Mouse (Mus musculus) CH12F3 (cell line): ENCODE results near the gene Ttyh1.

Experiments used
- in situ Hi-C: fragments of 300-500 bp; cut with MboI; formaldehyde crosslinking; loops from 2 replicates; pipeline ENCODE4 v1.14.3; 2020; ENCODE audit warnings: low sequenced_read_pairs

The Ttyh1 gene

GRCm38 (mm10) chr7:4122076-4122768 lies 3.0 kb downstream of the Ttyh1 start:
- in situ Hi-C loops, result loop anchor here (10.0 kb wide), 1 partner anchor 313 kb away; no protein-coding TSS in a partner anchor

- in situ Hi-C loops, result loop anchor here (10.0 kb wide), 1 partner anchor 312 kb away; no protein-coding TSS in a partner anchor
Measured at GRCm38 (mm10) chr7:4122783-4123182, 3.6 kb downstream of the Ttyh1 start.

GRCm38 (mm10) chr7:4123732-4124131 lies 4.5 kb downstream of the Ttyh1 start:
- in situ Hi-C loops, result loop anchor here (10.0 kb wide), 1 partner anchor 311 kb away; no protein-coding TSS in a partner anchor

GRCm38 (mm10) chr7:4124315-4124759 lies 5.1 kb downstream of the Ttyh1 start:
- in situ Hi-C loops, result loop anchor here (10.0 kb wide), 1 partner anchor 310 kb away; no protein-coding TSS in a partner anchor

GRCm38 (mm10) chr7:4124856-4125255 lies 5.6 kb downstream of the Ttyh1 start:
- in situ Hi-C loops, result loop anchor here (10.0 kb wide), 1 partner anchor 310 kb away; no protein-coding TSS in a partner anchor

GRCm38 (mm10) chr7:4125306-4125705 lies 6.1 kb downstream of the Ttyh1 start:
- in situ Hi-C loops, result loop anchor here (10.0 kb wide), 1 partner anchor 309 kb away; no protein-coding TSS in a partner anchor

- in situ Hi-C loops, result loop anchor here (10.0 kb wide), 1 partner anchor 308 kb away; no protein-coding TSS in a partner anchor
Measured at GRCm38 (mm10) chr7:4126992-4127785, 8.0 kb downstream of the Ttyh1 start.

- in situ Hi-C loops, result loop anchor here (10.0 kb wide), 1 partner anchor 307 kb away; no protein-coding TSS in a partner anchor
Measured at GRCm38 (mm10) chr7:4127894-4128293, 8.7 kb downstream of the Ttyh1 start.

GRCm38 (mm10) chr7:4128860-4129259 lies 9.7 kb downstream of the Ttyh1 start:
- in situ Hi-C loops, result loop anchor here (10.0 kb wide), 1 partner anchor 306 kb away; no protein-coding TSS in a partner anchor

- in situ Hi-C loops, result no loop called here
Measured at GRCm38 (mm10) chr7:4130686-4131452, 11.7 kb downstream of the Ttyh1 start.

GRCm38 (mm10) chr7:4131964-4132363 lies 12.8 kb downstream of the Ttyh1 start:
- in situ Hi-C loops, result no loop called here

GRCm38 (mm10) chr7:4132581-4132980 lies 13.4 kb downstream of the Ttyh1 start:
- in situ Hi-C loops, result no loop called here

GRCm38 (mm10) chr7:4132998-4133397 lies 13.8 kb downstream of the Ttyh1 start:
- in situ Hi-C loops, result no loop called here

GRCm38 (mm10) chr7:4134911-4135310 lies 15.7 kb downstream of the Ttyh1 start:
- in situ Hi-C loops, result no loop called here

GRCm38 (mm10) chr7:4136404-4136770 lies 17.2 kb downstream of the Ttyh1 start:
- in situ Hi-C loops, result no loop called here

- in situ Hi-C loops, result no loop called here
Measured at GRCm38 (mm10) chr7:4136771-4137531, 17.7 kb downstream of the Ttyh1 start, which contains the start of gene Leng8. Gene Leng8, plus strand, starts transcription at chr7:4137039.

- in situ Hi-C loops, result no loop called here
Measured at GRCm38 (mm10) chr7:4137746-4138145, 18.5 kb downstream of the Ttyh1 start.

GRCm38 (mm10) chr7:4138181-4138580 lies 19.0 kb downstream of the Ttyh1 start:
- in situ Hi-C loops, result no loop called here

- in situ Hi-C loops, result no loop called here
Measured at GRCm38 (mm10) chr7:4138671-4139070, 19.5 kb downstream of the Ttyh1 start.

- in situ Hi-C loops, result no loop called here
Measured at GRCm38 (mm10) chr7:4139391-4139790, 20.2 kb downstream of the Ttyh1 start.
